Mouse (Mus musculus): ENCODE measurements around the gene Rcc2. TPM values are rescaled to one million over a fixed set of nuclear protein-coding genes. Genes with fewer than 3 reads are reported as not detected.
A peak's percentile ranks its signal among the peaks of the same experiment; 100 is the strongest.

Rcc2 gene
- polyA plus RNA-seq, 1 experiment = 44.1 TPM

DNA sequence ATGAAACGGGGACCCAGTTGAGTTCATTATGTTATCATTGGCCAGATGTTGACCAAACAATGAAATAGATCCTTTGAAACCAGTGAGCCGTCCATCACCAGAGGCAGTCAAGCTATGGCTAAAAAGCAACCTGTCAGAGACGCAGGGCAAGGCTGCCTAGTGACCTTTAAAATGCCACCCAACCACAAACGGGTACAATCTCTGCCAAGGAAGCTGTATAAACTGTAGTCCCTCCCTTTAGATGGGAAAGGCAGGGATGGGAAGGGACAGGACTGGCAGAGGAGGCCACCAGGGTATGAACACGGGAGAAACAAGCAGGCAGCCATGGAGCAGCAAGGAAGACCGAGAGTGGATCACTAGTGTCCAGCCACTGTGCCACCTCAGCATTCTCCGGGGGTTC, 35.3 kb upstream of the Rcc2 start:
- TF ChIP-seq POLR2A (IDR thresholded peaks at IDR 0.05; ENCODE audit: extremely low read depth, insufficient read depth, low read length) (no peak), CTCF (IDR thresholded peaks at IDR 0.05; ENCODE audit: extremely low read depth, insufficient read depth, low read length) (no peak)
- Histone ChIP-seq H3K4me1 (ENCODE audit: control insufficient read depth, insufficient read depth, low read length) (peaks cover 2% of the 10 kb centered on the region; the same call in 1 of the 2 replicates), H3K27ac (ENCODE audit: insufficient read depth, low read length) (no peak overlapping the region), H3K4me3 (ENCODE audit: insufficient read depth, low read length) (no peak overlapping the region)

DNA sequence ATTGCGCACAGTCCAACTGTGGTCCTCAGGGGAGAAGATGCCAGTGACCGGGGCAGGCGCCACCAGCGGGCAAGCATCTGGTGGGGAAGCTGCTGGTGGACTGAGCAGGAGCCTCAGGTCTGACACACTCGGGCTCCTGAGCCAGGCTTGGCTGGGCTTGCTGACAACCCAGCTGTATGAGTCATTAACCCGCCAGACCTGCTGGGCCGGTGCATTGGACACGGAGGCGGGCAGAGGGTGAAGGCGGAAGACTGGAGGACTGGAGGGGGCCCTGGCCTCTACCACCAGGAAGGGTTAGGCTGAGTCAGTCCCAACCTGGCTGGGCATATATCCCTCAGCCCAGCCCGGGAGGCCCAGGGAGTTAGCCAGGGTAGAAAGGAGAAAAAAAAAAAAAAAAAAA, 34.6 kb upstream of the Rcc2 start, which contains the start of gene Arhgef10l:
Gene Arhgef10l (minus strand): TSS at position 253 of the 400 bp plus-strand sequence.
- peaks cover 2% of the 10 kb centered on the region; the same call in 1 of the 2 replicates for H3K4me1 ChIP-seq (ENCODE audit: control insufficient read depth, insufficient read depth, low read length)
- TF ChIP-seq POLR2A (IDR thresholded peaks at IDR 0.05; ENCODE audit: extremely low read depth, insufficient read depth, low read length) (no peak), CTCF (IDR thresholded peaks at IDR 0.05; ENCODE audit: extremely low read depth, insufficient read depth, low read length) (no peak)
- H3K27ac ChIP-seq (ENCODE audit: insufficient read depth, low read length) = no peak within 1 kb of the TSS

DNA sequence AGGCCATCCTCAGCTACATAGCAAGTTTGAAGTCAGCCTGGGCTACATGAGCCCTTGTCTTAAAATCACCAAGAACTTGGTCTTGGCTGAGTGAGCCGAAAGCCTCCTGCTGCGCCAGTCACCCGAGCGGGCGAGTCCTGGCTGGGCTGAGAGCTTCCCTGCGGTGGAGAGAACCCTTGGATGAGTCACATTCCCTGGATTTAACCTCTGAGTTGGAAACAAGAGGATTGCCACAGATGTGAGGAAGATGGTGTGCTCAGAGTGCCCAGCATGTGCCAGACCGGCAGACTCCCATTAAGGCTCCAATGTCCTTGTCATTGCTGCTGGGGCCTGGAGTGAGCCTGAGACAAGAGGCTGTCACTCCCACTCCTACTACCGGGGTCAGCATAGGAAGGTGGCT, 32.5 kb upstream of the Rcc2 start:
- TF ChIP-seq POLR2A (IDR thresholded peaks at IDR 0.05; ENCODE audit: extremely low read depth, insufficient read depth, low read length) (no peak), CTCF (IDR thresholded peaks at IDR 0.05; ENCODE audit: extremely low read depth, insufficient read depth, low read length) (no peak)
- H3K27ac ChIP-seq (ENCODE audit: insufficient read depth, low read length) = no peak overlapping the region
- no peak overlapping the region for H3K4me3 ChIP-seq (ENCODE audit: insufficient read depth, low read length)
- peaks cover 2% of the 10 kb centered on the region; the same call in 1 of the 2 replicates for H3K4me1 ChIP-seq (ENCODE audit: control insufficient read depth, insufficient read depth, low read length)

More for the DNA sequence above, 34.6 kb upstream of the Rcc2 start, which contains the start of gene Arhgef10l:
- H3K4me3 ChIP-seq (ENCODE audit: insufficient read depth, low read length) = no peak within 1 kb of the TSS

DNA sequence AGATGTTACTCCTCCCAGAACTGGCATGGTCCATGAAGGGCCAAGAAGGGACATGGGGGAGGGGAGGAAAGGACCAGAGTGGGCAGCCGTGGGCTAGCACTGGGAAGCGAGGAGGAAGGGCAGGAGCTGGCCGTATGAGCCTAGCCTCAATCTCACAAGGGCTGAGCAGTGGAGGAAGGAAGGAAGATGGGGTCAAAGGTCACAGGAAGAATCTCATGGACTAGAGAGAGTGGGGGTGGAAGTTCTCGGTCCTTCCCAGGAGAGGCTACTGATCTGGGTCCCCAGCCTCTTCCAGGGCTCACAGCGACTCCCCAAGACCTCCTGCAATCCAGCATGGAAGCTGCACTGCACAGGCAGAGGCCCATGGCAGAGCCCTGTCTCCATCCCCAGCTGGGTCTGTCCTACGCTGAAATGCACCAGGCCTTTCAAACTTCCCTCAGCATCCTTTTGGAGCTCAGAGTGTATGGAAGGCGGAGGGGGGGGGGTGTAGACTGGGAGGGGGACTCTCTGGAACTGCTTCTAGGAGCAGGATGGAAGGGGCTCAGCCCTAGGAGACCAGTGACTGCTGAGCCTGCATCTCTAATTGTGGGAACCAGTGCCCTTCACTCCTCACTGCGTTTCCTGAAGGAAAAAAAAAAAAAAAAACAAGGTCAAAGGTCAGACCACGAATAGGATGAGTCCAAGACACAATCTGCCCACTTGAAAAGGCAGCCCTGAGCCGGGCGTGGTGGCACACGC, 26.6 kb upstream of the Rcc2 start:
- no peaks in the 10 kb centered on the region for H3K4me1 ChIP-seq (ENCODE audit: control insufficient read depth, insufficient read depth, low read length)
- H3K27ac ChIP-seq (ENCODE audit: insufficient read depth, low read length) = no peak overlapping the region
- TF ChIP-seq POLR2A (IDR thresholded peaks at IDR 0.05; ENCODE audit: extremely low read depth, insufficient read depth, low read length) = no peak
- no peak for TF ChIP-seq CTCF (IDR thresholded peaks at IDR 0.05; ENCODE audit: extremely low read depth, insufficient read depth, low read length)
- no peak overlapping the region for H3K4me3 ChIP-seq (ENCODE audit: insufficient read depth, low read length)

DNA sequence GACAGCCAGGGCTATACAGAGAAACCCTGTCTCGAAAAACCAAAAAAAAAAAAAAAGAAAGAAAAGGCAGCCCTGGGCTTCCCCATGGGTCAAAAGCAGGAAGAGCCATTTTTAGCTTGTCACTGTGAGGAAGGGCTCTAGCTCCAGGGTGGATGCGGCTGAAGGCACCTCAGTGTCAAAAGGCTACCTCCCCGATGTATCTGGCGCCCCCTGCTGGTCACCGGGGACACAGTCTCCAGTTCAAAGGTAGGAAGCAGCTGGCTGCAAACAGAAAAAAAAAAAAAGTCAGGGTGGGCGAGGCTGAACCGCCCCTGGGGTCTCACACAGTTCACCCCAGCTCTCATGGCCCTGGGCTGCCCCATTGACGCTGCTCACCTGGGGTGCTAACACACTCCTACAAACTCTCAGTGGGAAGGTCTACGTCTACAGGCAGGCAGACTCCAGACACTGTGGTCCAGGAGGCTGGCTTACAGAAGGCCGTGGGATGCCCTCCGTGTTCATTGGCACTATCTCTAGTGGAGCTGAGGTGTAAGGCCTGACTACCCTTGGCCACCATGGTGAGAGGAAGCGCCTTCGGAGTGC, 25.9 kb upstream of the Rcc2 start:
- TF ChIP-seq CTCF (IDR thresholded peaks at IDR 0.05; ENCODE audit: extremely low read depth, insufficient read depth, low read length) = peak; percentile 71
- no peak for TF ChIP-seq POLR2A (IDR thresholded peaks at IDR 0.05; ENCODE audit: extremely low read depth, insufficient read depth, low read length)
- Histone ChIP-seq H3K4me1 (ENCODE audit: control insufficient read depth, insufficient read depth, low read length) (no peaks in the 10 kb centered on the region), H3K27ac (ENCODE audit: insufficient read depth, low read length) (no peak overlapping the region), H3K4me3 (ENCODE audit: insufficient read depth, low read length) (no peak overlapping the region)

DNA sequence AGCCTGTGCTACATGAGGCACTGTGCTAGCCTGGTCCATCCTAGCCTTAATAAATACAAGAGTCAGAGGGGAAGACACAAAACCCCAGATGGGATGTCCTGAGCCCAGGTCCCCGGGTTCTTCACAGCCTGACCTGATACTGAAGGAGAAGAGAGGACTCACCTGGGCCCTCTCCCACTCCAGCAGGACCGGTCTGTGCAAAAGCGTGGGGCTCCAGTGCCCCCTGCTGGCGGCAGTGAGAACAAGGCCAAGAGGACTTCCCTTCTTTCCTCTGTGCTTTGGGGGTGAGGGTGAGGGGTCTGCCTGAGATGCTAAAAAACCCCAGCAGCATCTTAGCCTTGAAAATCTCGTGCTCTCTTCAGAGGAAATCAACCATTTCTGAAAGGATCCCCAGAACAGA, 21.3 kb upstream of the Rcc2 start:
- TF ChIP-seq POLR2A (IDR thresholded peaks at IDR 0.05; ENCODE audit: extremely low read depth, insufficient read depth, low read length) (no peak), CTCF (IDR thresholded peaks at IDR 0.05; ENCODE audit: extremely low read depth, insufficient read depth, low read length) (peak; percentile 69)
- no peaks in the 10 kb centered on the region for H3K4me1 ChIP-seq (ENCODE audit: control insufficient read depth, insufficient read depth, low read length)
- no peak overlapping the region for H3K27ac ChIP-seq (ENCODE audit: insufficient read depth, low read length)
- no peak overlapping the region for H3K4me3 ChIP-seq (ENCODE audit: insufficient read depth, low read length)

DNA sequence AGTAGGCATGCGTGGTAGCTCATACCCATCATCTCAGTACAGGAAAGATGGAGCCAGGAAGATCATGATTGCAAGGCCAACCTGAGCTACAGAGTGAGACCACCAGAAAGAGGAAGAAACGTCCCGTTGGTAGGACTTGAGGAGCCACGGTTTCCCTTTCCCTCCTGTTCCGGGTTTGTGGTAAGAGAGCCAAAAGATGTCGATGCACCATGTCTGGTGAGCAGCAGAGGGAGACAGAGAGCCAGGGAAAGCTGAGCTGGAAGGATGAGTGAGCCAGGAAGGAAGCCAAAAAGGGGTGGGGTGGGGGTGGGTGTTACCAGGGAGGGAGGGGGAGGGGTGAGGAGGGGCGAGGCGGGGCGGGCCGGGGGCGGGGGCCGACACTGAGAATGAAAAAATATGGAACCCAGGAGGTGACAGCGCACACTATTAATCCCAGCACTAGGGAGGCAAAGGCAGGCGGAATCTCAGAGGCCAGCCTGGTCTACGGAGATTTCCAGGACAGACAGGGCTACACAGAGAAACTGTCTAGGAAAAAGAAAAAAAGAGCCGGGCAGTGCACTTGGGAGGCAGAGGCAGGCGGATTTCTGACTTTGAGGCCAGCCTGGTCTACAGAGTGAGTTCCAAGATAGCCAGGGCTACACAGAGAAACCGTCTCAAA, 20.5 kb upstream of the Rcc2 start:
- peak overlapping the region; percentile 16 for H3K4me3 ChIP-seq (ENCODE audit: insufficient read depth, low read length)
- TF ChIP-seq CTCF (IDR thresholded peaks at IDR 0.05; ENCODE audit: extremely low read depth, insufficient read depth, low read length) = peak; percentile 95
- TF ChIP-seq POLR2A (IDR thresholded peaks at IDR 0.05; ENCODE audit: extremely low read depth, insufficient read depth, low read length) = no peak
- H3K4me1 ChIP-seq (ENCODE audit: control insufficient read depth, insufficient read depth, low read length) = no peaks in the 10 kb centered on the region
- H3K27ac ChIP-seq (ENCODE audit: insufficient read depth, low read length) = no peak overlapping the region

DNA sequence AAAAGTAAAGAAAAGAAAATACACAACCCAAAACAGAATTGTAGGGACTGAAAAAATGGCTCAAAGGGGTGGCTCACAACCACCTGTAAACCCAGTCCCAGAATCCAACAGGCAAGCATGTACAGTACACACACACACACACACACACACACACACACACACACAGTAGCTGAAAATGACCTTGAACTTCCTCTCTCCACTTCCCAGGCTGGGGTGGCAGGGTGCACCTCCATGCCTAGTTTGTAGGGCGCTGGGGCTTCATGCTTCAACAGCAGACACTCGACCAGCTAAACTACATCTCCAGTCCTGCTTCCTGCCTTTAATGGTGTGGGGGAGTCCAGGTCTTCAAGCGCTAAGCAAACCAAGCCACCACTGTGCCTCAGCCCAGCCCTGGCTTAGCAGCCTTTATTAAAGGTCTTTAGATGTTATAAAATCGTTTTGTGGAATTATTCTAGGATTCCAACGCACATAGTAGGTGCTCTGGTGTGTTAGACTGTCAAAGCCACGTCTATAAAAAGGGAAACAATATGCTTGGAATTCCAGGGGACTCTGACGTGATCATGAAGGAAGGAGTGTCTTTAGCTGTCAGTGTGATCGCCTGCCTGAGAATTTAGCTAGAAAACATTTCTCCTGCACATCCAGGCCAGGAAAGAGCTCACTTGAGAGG, 19.5 kb upstream of the Rcc2 start:
- no peaks in the 10 kb centered on the region for H3K4me1 ChIP-seq (ENCODE audit: control insufficient read depth, insufficient read depth, low read length)
- no peak overlapping the region for H3K4me3 ChIP-seq (ENCODE audit: insufficient read depth, low read length)
- TF ChIP-seq POLR2A (IDR thresholded peaks at IDR 0.05; ENCODE audit: extremely low read depth, insufficient read depth, low read length) (no peak), CTCF (IDR thresholded peaks at IDR 0.05; ENCODE audit: extremely low read depth, insufficient read depth, low read length) (no peak)
- H3K27ac ChIP-seq (ENCODE audit: insufficient read depth, low read length) = no peak overlapping the region

DNA sequence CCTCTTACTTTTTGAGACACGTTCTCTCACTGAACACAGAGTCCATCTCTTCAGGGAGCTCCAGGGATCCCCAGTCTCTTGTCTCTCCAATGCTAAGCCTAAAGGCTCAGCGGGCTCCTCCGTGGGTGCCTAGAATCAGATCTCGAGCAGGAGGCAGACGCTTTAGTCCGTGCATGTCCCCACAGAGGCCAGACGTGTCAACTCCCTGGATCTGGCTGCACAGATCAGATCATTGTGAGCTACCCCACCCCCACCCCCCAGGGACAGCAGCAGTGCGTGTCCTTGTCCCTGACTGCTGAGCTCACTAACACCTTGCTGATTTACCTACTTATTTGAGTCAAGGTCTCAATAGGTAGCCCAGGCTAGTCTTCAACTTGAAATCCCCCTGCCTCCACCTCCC, 16.7 kb upstream of the Rcc2 start:
- H3K4me3 ChIP-seq (ENCODE audit: insufficient read depth, low read length) = no peak overlapping the region
- no peak for TF ChIP-seq CTCF (IDR thresholded peaks at IDR 0.05; ENCODE audit: extremely low read depth, insufficient read depth, low read length)
- TF ChIP-seq POLR2A (IDR thresholded peaks at IDR 0.05; ENCODE audit: extremely low read depth, insufficient read depth, low read length) = no peak
- H3K27ac ChIP-seq (ENCODE audit: insufficient read depth, low read length) = no peak overlapping the region

More for the DNA sequence above, 16.7 kb upstream of the Rcc2 start:
- no peaks in the 10 kb centered on the region for H3K4me1 ChIP-seq (ENCODE audit: control insufficient read depth, insufficient read depth, low read length)
